Mouse (Mus musculus): ENCODE measurements around the gene Ppm1l. TPM values are rescaled to one million over a fixed set of nuclear protein-coding genes. Genes with fewer than 3 reads are reported as not detected.

Ppm1l gene
- not detected in 2 replicates for total RNA-seq (2012; rRNA removed)
- polyA plus RNA-seq (2012; ENCODE audit: insufficient read depth in 1 of 2, insufficient read length in 2 of 2, low read depth in 1 of 2, low replicate concordance in 2 of 2, missing spikeins in 1 of 2) = not detected

GRCm38 (mm10) chr3:69316391-69317195, at the start of gene Ppm1l:
TSS of gene Ppm1l (plus strand) at chr3:69316861.
- DNase-seq (ENCODE audit: low read depth, low spot score) = no peak
- Histone ChIP-seq H3K4me1 (ENCODE audit: control insufficient read depth in 1 of 2, insufficient read depth in 2 of 2, low read length in 2 of 2) (no peaks in the 10 kb centered on the region), H3K27ac (ENCODE audit: control insufficient read depth, low read depth, low read length) (no peak within 1 kb of the TSS), H3K9ac (ENCODE audit: control insufficient read depth, low read depth, low read length, poor library complexity, severe bottlenecking) (no peak within 1 kb of the TSS), H3K4me3 (ENCODE audit: control insufficient read depth in 1 of 2, insufficient read depth in 1 of 2, low read depth in 2 of 2, low read length in 2 of 2) (no peak within 1 kb of the TSS), H3K36me3 (ENCODE audit: control insufficient read depth in 1 of 2, insufficient read depth in 2 of 2, low read length in 2 of 2) (no peaks in the 10 kb centered on the region), H3K27me3 (ENCODE audit: control insufficient read depth in 1 of 2, insufficient read depth in 2 of 2, low read length in 2 of 2) (no peaks in the 10 kb centered on the region; a peak in 1 of 4 replicates), H3K9me3 (replicated peaks; ENCODE audit: insufficient read depth, low read length) (no peaks in the 10 kb centered on the region), H3K79me2 (ENCODE audit: control insufficient read depth, insufficient read depth, low read length, poor library complexity) (no peaks in the 10 kb centered on the region)
- TF ChIP-seq ELF1 (IDR thresholded peaks at IDR 0.05; ENCODE audit: low read depth, low read length) (no peak), CHD2 (IDR thresholded peaks at IDR 0.05; ENCODE audit: low read length) (no peak), ZKSCAN1 (IDR thresholded peaks at IDR 0.05; ENCODE audit: low read depth, low read length) (no peak), UBTF (IDR thresholded peaks at IDR 0.05; ENCODE audit: borderline replicate concordance, insufficient read depth, low read depth, low read length) (no peak), TBP (IDR thresholded peaks at IDR 0.05; ENCODE audit: low read depth, low read length) (no peak), MAX (IDR thresholded peaks at IDR 0.05; ENCODE audit: low read length) (no peak), POLR2AphosphoS2 (IDR thresholded peaks at IDR 0.05; ENCODE audit: low read length) (no peak), POLR2AphosphoS5 (IDR thresholded peaks at IDR 0.05; ENCODE audit: borderline replicate concordance, low read depth, low read length) (no peak), E2F4 (IDR thresholded peaks at IDR 0.05; ENCODE audit: borderline replicate concordance, low read depth, low read length) (no peak), MAFK (IDR thresholded peaks at IDR 0.05; ENCODE audit: borderline replicate concordance, low read depth, low read length) (no peak), HCFC1 (IDR thresholded peaks at IDR 0.05; ENCODE audit: low read depth, low read length) (no peak), USF1 (IDR thresholded peaks at IDR 0.05; ENCODE audit: low read depth, low read length) (no peak)

GRCm38 (mm10) chr3:69271812-69272211, 44.8 kb upstream of the Ppm1l start:
- no peaks in the 10 kb centered on the region for H3K79me2 ChIP-seq (ENCODE audit: control insufficient read depth, insufficient read depth, low read length, poor library complexity)
- no peaks in the 10 kb centered on the region for H3K9me3 ChIP-seq (replicated peaks; ENCODE audit: insufficient read depth, low read length)
- H3K36me3 ChIP-seq (ENCODE audit: control insufficient read depth in 1 of 2, insufficient read depth in 2 of 2, low read length in 2 of 2) = no peaks in the 10 kb centered on the region
- H3K9ac ChIP-seq (ENCODE audit: control insufficient read depth, low read depth, low read length, poor library complexity, severe bottlenecking) = no peak overlapping the region
- DNase-seq (ENCODE audit: low read depth, low spot score) = no peak
- no peak overlapping the region for H3K4me3 ChIP-seq (ENCODE audit: control insufficient read depth in 1 of 2, insufficient read depth in 1 of 2, low read depth in 2 of 2, low read length in 2 of 2)
- TF ChIP-seq ZC3H11A (IDR thresholded peaks at IDR 0.05; ENCODE audit: low read depth, low read length) = no peak
- TF ChIP-seq UBTF (IDR thresholded peaks at IDR 0.05; ENCODE audit: borderline replicate concordance, insufficient read depth, low read depth, low read length) = no peak
- TF ChIP-seq HCFC1 (IDR thresholded peaks at IDR 0.05; ENCODE audit: low read depth, low read length) = no peak
- TF ChIP-seq CHD2 (IDR thresholded peaks at IDR 0.05; ENCODE audit: low read length) = no peak
- TF ChIP-seq KAT2A (conservative IDR thresholded peaks at IDR 0.05; ENCODE audit: low read depth, low read length) = no peak
- TF ChIP-seq ZKSCAN1 (IDR thresholded peaks at IDR 0.05; ENCODE audit: low read depth, low read length) = no peak
- TF ChIP-seq BHLHE40 (IDR thresholded peaks at IDR 0.05; ENCODE audit: borderline replicate concordance, low read depth, low read length) = no peak
- no peak for TF ChIP-seq NELFE (IDR thresholded peaks at IDR 0.05; ENCODE audit: low read depth, low read length)
- no peak for TF ChIP-seq JUND (IDR thresholded peaks at IDR 0.05; ENCODE audit: low read depth, low read length)
- no peak for TF ChIP-seq POLR2A (IDR thresholded peaks at IDR 0.05; ENCODE audit: control insufficient read depth in 1 of 2, insufficient read depth in 1 of 2, low read depth in 1 of 2, low read length in 2 of 2, poor library complexity in 1 of 2)
- TF ChIP-seq EP300 (IDR thresholded peaks at IDR 0.05; ENCODE audit: low read depth in 1 of 2, low read length in 2 of 2) = no peak
- no peak for TF ChIP-seq ZNF384 (IDR thresholded peaks at IDR 0.05; ENCODE audit: low read depth, low read length)
- TF ChIP-seq CHD1 (IDR thresholded peaks at IDR 0.05; ENCODE audit: low read depth, low read length) = no peak
- no peak for TF ChIP-seq MYB (IDR thresholded peaks at IDR 0.05; ENCODE audit: low read depth, low read length)
- H3K4me1 ChIP-seq (ENCODE audit: control insufficient read depth in 1 of 2, insufficient read depth in 2 of 2, low read length in 2 of 2) = no peaks in the 10 kb centered on the region
- no peaks in the 10 kb centered on the region for H3K27me3 ChIP-seq (ENCODE audit: control insufficient read depth in 1 of 2, insufficient read depth in 2 of 2, low read length in 2 of 2)
- no peak overlapping the region for H3K27ac ChIP-seq (ENCODE audit: control insufficient read depth, low read depth, low read length)
